Mouse (Mus musculus): Measurements from ENCODE around the gene Castor2. TPM values are rescaled to one million over a fixed set of nuclear protein-coding genes. Genes with fewer than 3 reads are reported as not detected.

Gene Castor2
- polyA plus RNA-seq, 2 experiments = 10.3 to 11.5 TPM

GRCm38 (mm10) chr5:134151895-134152294 is 52.4 kb downstream of the Castor2 start:
- ATAC-seq (ENCODE audit: low FRiP score, low read depth) = no peak
- 85% methylated on average over 11 of the region's 11 CpGs for WGBS
- Histone ChIP-seq H3K9ac (ENCODE audit: low read depth, low read length, severe bottlenecking) (no peak overlapping the region), H3K9me3 (ENCODE audit: control insufficient read depth, low read length) (no peaks in the 10 kb centered on the region), H3K36me3 (ENCODE audit: control insufficient read depth, insufficient read depth, low read length) (peaks cover 81% of the 10 kb centered on the region), H3K4me2 (replicated peaks; ENCODE audit: low read depth, low read length, severe bottlenecking) (no peak overlapping the region), H3K27me3 (ENCODE audit: control insufficient read depth, insufficient read depth, low read length) (no peaks in the 10 kb centered on the region), H3K27ac (replicated peaks; ENCODE audit: low read depth, low read length) (no peak overlapping the region), H3K4me1 (ENCODE audit: control insufficient read depth, insufficient read depth, low read length) (no peaks in the 10 kb centered on the region), H3K4me3 (replicated peaks; ENCODE audit: low read length) (no peak overlapping the region)
- no peak for TF ChIP-seq POLR2A (IDR thresholded peaks at IDR 0.05; ENCODE audit: borderline replicate concordance, extremely low read depth, insufficient read depth, insufficient read length)
- no peak for DNase-seq (ENCODE audit: low spot score)

- TF ChIP-seq POLR2A (IDR thresholded peaks at IDR 0.05; ENCODE audit: borderline replicate concordance, extremely low read depth, insufficient read depth, insufficient read length) = no peak
- Histone ChIP-seq H3K4me2 (replicated peaks; ENCODE audit: low read depth, low read length, severe bottlenecking) (no peak overlapping the region), H3K9ac (ENCODE audit: low read depth, low read length, severe bottlenecking) (no peak overlapping the region), H3K36me3 (ENCODE audit: control insufficient read depth, insufficient read depth, low read length) (peaks cover 73% of the 10 kb centered on the region), H3K4me1 (ENCODE audit: control insufficient read depth, insufficient read depth, low read length) (no peaks in the 10 kb centered on the region), H3K27ac (replicated peaks; ENCODE audit: low read depth, low read length) (no peak overlapping the region), H3K4me3 (replicated peaks; ENCODE audit: low read length) (no peak overlapping the region), H3K27me3 (ENCODE audit: control insufficient read depth, insufficient read depth, low read length) (no peaks in the 10 kb centered on the region), H3K9me3 (ENCODE audit: control insufficient read depth, low read length) (no peaks in the 10 kb centered on the region)
- ATAC-seq (ENCODE audit: low FRiP score, low read depth) (no peak), DNase-seq (ENCODE audit: low spot score) (no peak)
- 92% methylated on average over 7 of the region's 7 CpGs for WGBS
Observed at GRCm38 (mm10) chr5:134155916-134156466, 56.5 kb downstream of the Castor2 start.

DNA sequence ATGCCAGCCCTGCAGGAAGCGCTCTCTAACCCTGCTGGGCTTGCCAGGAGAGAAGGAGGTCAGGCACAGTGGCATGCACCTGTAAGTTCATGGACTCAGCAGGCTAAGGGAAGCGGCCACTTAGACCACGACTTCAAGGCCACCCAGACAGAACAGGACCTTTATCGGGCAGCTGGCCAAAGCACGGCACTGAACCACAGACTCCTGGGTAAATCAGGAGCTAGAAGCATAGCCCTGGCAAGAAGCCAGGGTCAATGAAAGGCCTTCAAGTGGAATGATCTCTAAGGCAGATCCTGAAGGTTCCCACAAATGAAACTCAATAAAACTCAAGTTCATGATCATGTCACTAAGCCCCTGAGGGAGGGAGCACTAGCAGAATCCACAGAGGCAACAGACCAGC is 65.2 kb downstream of the Castor2 start:
- Histone ChIP-seq H3K9me3 (ENCODE audit: control insufficient read depth, low read length) (no peaks in the 10 kb centered on the region), H3K36me3 (ENCODE audit: control insufficient read depth, insufficient read depth, low read length) (peaks cover 70% of the 10 kb centered on the region), H3K4me1 (ENCODE audit: control insufficient read depth, insufficient read depth, low read length) (no peaks in the 10 kb centered on the region; the same call in 1 of the 2 replicates), H3K4me3 (replicated peaks; ENCODE audit: low read length) (no peak overlapping the region), H3K4me2 (replicated peaks; ENCODE audit: low read depth, low read length, severe bottlenecking) (no peak overlapping the region), H3K9ac (ENCODE audit: low read depth, low read length, severe bottlenecking) (no peak overlapping the region), H3K27me3 (ENCODE audit: control insufficient read depth, insufficient read depth, low read length) (no peaks in the 10 kb centered on the region), H3K27ac (replicated peaks; ENCODE audit: low read depth, low read length) (no peak overlapping the region)
- 68% methylated on average over 5 of the region's 5 CpGs for WGBS
- no peak for TF ChIP-seq POLR2A (IDR thresholded peaks at IDR 0.05; ENCODE audit: borderline replicate concordance, extremely low read depth, insufficient read depth, insufficient read length)
- DNase-seq (ENCODE audit: low spot score) (no peak), ATAC-seq (ENCODE audit: low FRiP score, low read depth) (no peak)

DNA sequence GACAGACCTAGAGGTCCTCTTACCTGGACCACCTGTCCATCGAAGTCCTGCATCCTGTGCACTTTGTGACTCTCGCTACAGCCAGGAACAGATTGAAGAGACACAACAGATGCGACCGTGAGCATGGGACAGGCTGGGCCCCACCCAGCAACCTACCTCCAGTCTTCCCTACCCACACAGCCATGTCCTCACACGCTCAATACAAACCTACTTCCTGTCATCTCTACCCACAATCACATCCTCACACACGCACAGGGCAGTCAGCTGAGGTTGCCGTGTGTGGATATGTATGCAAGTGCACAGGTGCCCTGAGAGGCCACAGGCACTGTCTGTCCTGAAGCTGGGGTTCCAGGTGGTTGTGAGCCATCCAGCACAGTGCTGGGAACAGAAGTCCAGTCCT is 67.1 kb downstream of the Castor2 start:
- peaks cover 72% of the 10 kb centered on the region for H3K36me3 ChIP-seq (ENCODE audit: control insufficient read depth, insufficient read depth, low read length)
- H3K4me1 ChIP-seq (ENCODE audit: control insufficient read depth, insufficient read depth, low read length) = no peaks in the 10 kb centered on the region; the same call in 1 of the 2 replicates
- no peak overlapping the region for H3K27ac ChIP-seq (replicated peaks; ENCODE audit: low read depth, low read length)
- H3K4me2 ChIP-seq (replicated peaks; ENCODE audit: low read depth, low read length, severe bottlenecking) = no peak overlapping the region
- DNase-seq (ENCODE audit: low spot score) (no peak), ATAC-seq (ENCODE audit: low FRiP score, low read depth) (no peak)
- 87% methylated on average over 7 of the region's 7 CpGs for WGBS
- no peaks in the 10 kb centered on the region for H3K27me3 ChIP-seq (ENCODE audit: control insufficient read depth, insufficient read depth, low read length)
- TF ChIP-seq POLR2A (IDR thresholded peaks at IDR 0.05; ENCODE audit: borderline replicate concordance, extremely low read depth, insufficient read depth, insufficient read length) = no peak
- H3K4me3 ChIP-seq (replicated peaks; ENCODE audit: low read length) = no peak overlapping the region
- H3K9ac ChIP-seq (ENCODE audit: low read depth, low read length, severe bottlenecking) = no peak overlapping the region
- no peaks in the 10 kb centered on the region for H3K9me3 ChIP-seq (ENCODE audit: control insufficient read depth, low read length)

- Histone ChIP-seq H3K9me3 (ENCODE audit: control insufficient read depth, low read length) (no peaks in the 10 kb centered on the region), H3K36me3 (ENCODE audit: control insufficient read depth, insufficient read depth, low read length) (peaks cover 63% of the 10 kb centered on the region)
Observed at GRCm38 (mm10) chr5:134168033-134168432, 68.5 kb downstream of the Castor2 start.

More at GRCm38 (mm10) chr5:134168033-134168432, 68.5 kb downstream of the Castor2 start:
- ATAC-seq (ENCODE audit: low FRiP score, low read depth) (no peak), DNase-seq (ENCODE audit: low spot score) (no peak)
- Histone ChIP-seq H3K4me2 (replicated peaks; ENCODE audit: low read depth, low read length, severe bottlenecking) (no peak overlapping the region), H3K4me3 (replicated peaks; ENCODE audit: low read length) (no peak overlapping the region), H3K27me3 (ENCODE audit: control insufficient read depth, insufficient read depth, low read length) (no peaks in the 10 kb centered on the region), H3K4me1 (ENCODE audit: control insufficient read depth, insufficient read depth, low read length) (no peaks in the 10 kb centered on the region; the same call in 1 of the 2 replicates), H3K9ac (ENCODE audit: low read depth, low read length, severe bottlenecking) (no peak overlapping the region), H3K27ac (replicated peaks; ENCODE audit: low read depth, low read length) (no peak overlapping the region)
- 84% methylated on average over 9 of the region's 9 CpGs for WGBS
- TF ChIP-seq POLR2A (IDR thresholded peaks at IDR 0.05; ENCODE audit: borderline replicate concordance, extremely low read depth, insufficient read depth, insufficient read length) = no peak
